Mouse (Mus musculus): Measurements from ENCODE around the gene Igf2r. TPM values are rescaled to one million over a fixed set of nuclear protein-coding genes. Genes with fewer than 3 reads are reported as not detected.

Igf2r gene
- polyA plus RNA-seq, 1 experiment: 27.7 TPM

DNA sequence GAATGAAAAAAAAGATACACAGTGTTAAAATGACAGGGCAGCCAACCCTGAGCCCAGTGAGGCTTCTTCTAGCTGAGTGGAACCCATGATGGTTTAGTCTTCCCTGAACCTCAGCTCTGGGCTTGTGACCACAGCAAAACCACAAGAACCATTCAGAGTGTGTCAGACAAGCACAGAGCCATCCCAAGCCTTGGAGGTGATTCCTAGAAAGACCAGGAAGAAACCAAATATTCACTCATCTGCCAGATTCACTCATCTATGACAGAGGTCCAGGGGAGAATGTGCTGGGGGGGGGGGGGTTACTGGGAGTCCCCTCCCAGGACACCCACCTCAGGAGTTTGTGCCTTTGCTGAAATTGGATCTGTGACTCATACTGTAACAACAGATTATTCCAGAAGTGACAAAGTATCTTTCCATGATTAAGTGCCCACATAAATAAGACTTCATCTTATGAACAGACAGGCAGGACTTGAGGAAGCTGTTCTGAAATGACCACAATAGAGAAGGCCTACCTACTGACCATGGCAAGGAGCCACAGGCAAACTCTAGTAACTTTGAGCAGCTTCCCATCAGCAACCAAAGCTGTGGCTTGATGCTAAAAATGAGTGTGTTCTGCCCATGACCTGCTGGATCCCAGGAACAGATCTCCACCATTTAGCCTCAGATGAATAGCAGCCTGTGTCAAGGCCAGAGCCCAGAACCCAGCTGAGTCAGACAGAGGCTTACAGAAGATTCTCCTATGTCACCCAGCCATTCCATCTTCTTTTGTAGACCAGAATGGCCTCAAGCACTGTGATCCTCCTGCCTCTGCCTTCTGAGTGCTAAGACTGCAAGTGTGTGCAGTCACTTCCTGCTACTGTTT is 35.4 kb upstream of the Igf2r start:
- H3K4me1 ChIP-seq (replicated peaks; ENCODE audit: control insufficient read depth, insufficient read depth, low read length): no peaks in the 10 kb centered on the region
- no peak overlapping the region for H3K27ac ChIP-seq (ENCODE audit: control insufficient read depth, insufficient read depth, low read length)
- TF ChIP-seq CTCF (IDR thresholded peaks at IDR 0.05; ENCODE audit: borderline replicate concordance, control insufficient read depth, extremely low read depth, insufficient read depth, low read length, poor library complexity) (no peak), POLR2A (IDR thresholded peaks at IDR 0.05; ENCODE audit: control insufficient read depth, extremely low read depth, insufficient read depth, low read length, poor library complexity) (no peak)
- no peaks in the 10 kb centered on the region for H3K27me3 ChIP-seq (ENCODE audit: control insufficient read depth, insufficient read depth, low read length)
- no peak for DNase-seq
- H3K36me3 ChIP-seq (ENCODE audit: control insufficient read depth, insufficient read depth, low read length): no peaks in the 10 kb centered on the region
- no peak overlapping the region for H3K4me3 ChIP-seq (ENCODE audit: control insufficient read depth, insufficient read depth, low read length)

DNA sequence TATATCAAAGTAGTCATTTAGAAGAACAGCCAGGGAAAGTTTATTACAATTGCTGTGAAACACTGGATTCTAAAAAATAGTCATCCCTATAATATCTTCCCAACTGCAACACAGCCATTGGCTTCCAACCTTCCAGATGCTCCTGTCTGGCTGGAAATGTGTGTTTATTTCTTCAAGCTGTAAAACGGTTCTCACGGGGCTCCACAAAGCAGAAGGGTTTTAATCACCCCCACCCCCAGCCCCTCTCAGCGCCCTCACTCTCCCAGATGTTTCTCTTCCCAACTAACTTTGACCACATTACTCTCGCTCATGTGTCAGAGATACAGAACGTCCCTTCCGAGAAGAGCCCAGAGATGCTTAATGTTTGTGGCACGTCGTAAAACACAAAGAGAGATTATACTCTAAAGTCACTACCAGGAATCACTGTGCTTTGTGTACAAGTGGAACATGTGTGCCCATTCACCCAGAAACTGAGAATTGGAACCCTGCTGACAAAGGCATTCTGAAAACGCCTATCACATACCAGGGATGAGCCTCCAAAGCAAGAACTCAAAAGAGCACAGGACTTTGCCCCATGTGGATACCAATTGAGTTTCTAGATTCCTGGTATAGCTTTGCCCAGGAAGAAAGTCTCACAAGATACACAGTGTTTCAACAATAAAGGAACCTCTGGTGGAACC is 32.5 kb upstream of the Igf2r start:
- no peaks in the 10 kb centered on the region for H3K36me3 ChIP-seq (ENCODE audit: control insufficient read depth, insufficient read depth, low read length)
- WGBS: 95% methylated on average over 9 of the region's 9 CpGs
- H3K4me1 ChIP-seq (replicated peaks; ENCODE audit: control insufficient read depth, insufficient read depth, low read length): no peaks in the 10 kb centered on the region
- no peak for DNase-seq
- no peaks in the 10 kb centered on the region for H3K27me3 ChIP-seq (ENCODE audit: control insufficient read depth, insufficient read depth, low read length)
- H3K4me3 ChIP-seq (ENCODE audit: control insufficient read depth, insufficient read depth, low read length): no peak overlapping the region
- TF ChIP-seq CTCF (IDR thresholded peaks at IDR 0.05; ENCODE audit: borderline replicate concordance, control insufficient read depth, extremely low read depth, insufficient read depth, low read length, poor library complexity) (no peak), POLR2A (IDR thresholded peaks at IDR 0.05; ENCODE audit: control insufficient read depth, extremely low read depth, insufficient read depth, low read length, poor library complexity) (no peak)
- H3K27ac ChIP-seq (ENCODE audit: control insufficient read depth, insufficient read depth, low read length): no peak overlapping the region

DNA sequence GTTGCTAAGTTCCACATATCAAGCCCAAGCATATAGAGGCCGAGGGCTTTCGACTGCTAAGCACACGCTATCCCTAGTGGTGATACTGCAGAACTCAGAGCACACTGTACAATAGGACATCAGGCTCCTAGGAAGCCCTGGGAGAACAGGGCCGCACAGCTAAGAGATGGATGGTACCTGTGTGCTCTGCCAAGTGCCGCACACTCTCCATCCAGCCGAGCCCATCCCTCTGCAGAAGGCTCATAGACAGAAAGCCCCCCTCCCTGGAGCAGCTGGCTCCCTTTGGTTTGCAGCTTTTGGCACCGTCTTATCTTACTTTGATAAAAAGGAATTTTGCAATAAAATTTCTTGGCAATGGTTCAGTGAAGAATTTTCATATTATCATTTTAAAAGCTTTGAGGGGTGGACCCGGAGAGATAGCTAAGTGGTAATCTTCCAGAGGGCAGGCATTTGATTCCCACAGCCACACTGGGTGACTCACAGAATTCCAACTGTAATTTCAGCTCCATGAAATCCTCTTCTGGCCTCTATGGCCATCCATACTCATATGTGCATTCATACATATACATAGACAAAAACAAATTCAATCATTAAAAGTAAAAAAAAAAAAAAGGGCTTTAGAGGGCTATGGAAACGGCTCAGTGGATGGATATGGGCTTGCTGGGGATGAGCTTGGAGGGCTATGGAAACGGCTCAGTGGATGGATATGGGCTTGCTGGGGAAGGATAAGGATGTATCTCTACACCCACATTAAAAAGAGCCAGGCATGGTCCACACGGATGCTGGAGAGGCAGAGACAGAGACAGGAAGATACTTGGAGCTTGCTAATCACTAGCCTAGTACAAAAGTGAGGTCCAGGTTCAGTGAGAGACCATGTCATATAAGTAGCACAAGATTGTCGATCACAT is 30.2 kb upstream of the Igf2r start:
- Histone ChIP-seq H3K4me1 (replicated peaks; ENCODE audit: control insufficient read depth, insufficient read depth, low read length) (no peaks in the 10 kb centered on the region), H3K27me3 (ENCODE audit: control insufficient read depth, insufficient read depth, low read length) (no peaks in the 10 kb centered on the region), H3K27ac (ENCODE audit: control insufficient read depth, insufficient read depth, low read length) (no peak overlapping the region), H3K4me3 (ENCODE audit: control insufficient read depth, insufficient read depth, low read length) (no peak overlapping the region), H3K36me3 (ENCODE audit: control insufficient read depth, insufficient read depth, low read length) (no peaks in the 10 kb centered on the region)
- WGBS: 95% methylated on average over 12 of the region's 12 CpGs
- TF ChIP-seq CTCF (IDR thresholded peaks at IDR 0.05; ENCODE audit: borderline replicate concordance, control insufficient read depth, extremely low read depth, insufficient read depth, low read length, poor library complexity): no peak
- no peak for TF ChIP-seq POLR2A (IDR thresholded peaks at IDR 0.05; ENCODE audit: control insufficient read depth, extremely low read depth, insufficient read depth, low read length, poor library complexity)
- DNase-seq: no peak

DNA sequence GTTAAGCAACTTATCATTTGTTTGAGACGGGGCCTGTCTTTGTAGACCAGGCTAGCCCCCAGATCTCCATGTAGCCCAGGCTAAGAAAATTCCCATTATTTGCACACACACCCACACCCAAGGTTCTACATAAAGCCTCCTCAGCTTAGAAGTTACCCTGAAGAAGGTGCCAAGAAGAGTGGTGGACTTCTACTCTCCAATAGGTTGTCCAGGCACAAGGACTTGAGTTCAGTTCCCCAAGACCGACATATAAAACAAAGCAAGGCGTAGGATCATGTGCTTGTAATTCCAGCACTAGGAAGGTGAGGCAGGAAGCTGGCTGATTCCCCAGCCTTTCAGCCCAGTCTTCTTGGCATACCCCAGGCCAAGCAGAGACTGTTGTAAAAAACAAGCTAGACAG is 29.1 kb upstream of the Igf2r start:
- TF ChIP-seq POLR2A (IDR thresholded peaks at IDR 0.05; ENCODE audit: control insufficient read depth, extremely low read depth, insufficient read depth, low read length, poor library complexity) (no peak), CTCF (IDR thresholded peaks at IDR 0.05; ENCODE audit: borderline replicate concordance, control insufficient read depth, extremely low read depth, insufficient read depth, low read length, poor library complexity) (no peak)
- Histone ChIP-seq H3K4me1 (replicated peaks; ENCODE audit: control insufficient read depth, insufficient read depth, low read length) (peaks cover 8% of the 10 kb centered on the region; the same call in 1 of the 2 replicates), H3K27me3 (ENCODE audit: control insufficient read depth, insufficient read depth, low read length) (no peaks in the 10 kb centered on the region), H3K27ac (ENCODE audit: control insufficient read depth, insufficient read depth, low read length) (no peak overlapping the region), H3K36me3 (ENCODE audit: control insufficient read depth, insufficient read depth, low read length) (no peaks in the 10 kb centered on the region), H3K4me3 (ENCODE audit: control insufficient read depth, insufficient read depth, low read length) (no peak overlapping the region)
- 93% methylated on average over 3 of the region's 3 CpGs for WGBS
- DNase-seq: no peak

DNA sequence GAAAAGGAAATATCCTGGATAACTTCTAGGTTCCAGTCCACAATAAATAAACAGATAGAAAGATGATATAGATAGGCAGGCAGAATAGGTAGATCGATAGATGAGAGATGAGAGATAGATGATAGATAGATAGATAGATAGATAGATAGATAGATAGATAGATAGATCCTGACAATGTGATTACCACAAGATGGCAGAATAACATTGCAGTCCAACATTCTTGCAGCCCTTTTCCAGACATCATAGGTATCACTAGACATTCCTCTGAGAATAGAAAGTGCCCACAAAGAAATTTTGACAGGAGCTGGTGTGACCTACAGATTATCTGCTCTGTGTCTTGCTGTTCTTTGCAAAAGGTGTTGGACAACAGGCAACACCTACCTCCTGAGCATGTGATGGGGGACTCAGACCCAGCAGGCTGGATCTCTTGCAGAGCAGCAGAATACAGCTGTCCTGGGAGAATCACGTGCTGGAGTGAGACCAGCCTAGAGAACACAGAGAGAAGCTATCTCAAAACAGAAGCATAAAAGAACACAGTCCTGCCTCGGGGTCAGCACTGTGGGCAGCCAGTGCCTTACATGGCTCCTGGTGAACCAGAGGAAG is 28.1 kb upstream of the Igf2r start:
- Histone ChIP-seq H3K27ac (ENCODE audit: control insufficient read depth, insufficient read depth, low read length) (no peak overlapping the region), H3K4me3 (ENCODE audit: control insufficient read depth, insufficient read depth, low read length) (no peak overlapping the region), H3K36me3 (ENCODE audit: control insufficient read depth, insufficient read depth, low read length) (no peaks in the 10 kb centered on the region), H3K4me1 (replicated peaks; ENCODE audit: control insufficient read depth, insufficient read depth, low read length) (peaks cover 12% of the 10 kb centered on the region; the same call in 1 of the 2 replicates), H3K27me3 (ENCODE audit: control insufficient read depth, insufficient read depth, low read length) (no peaks in the 10 kb centered on the region)
- WGBS: 86% methylated on average over 3 of the region's 3 CpGs
- TF ChIP-seq POLR2A (IDR thresholded peaks at IDR 0.05; ENCODE audit: control insufficient read depth, extremely low read depth, insufficient read depth, low read length, poor library complexity) (no peak), CTCF (IDR thresholded peaks at IDR 0.05; ENCODE audit: borderline replicate concordance, control insufficient read depth, extremely low read depth, insufficient read depth, low read length, poor library complexity) (no peak)
- DNase-seq: no peak
